Mouse (Mus musculus) heart, postnatal 0 days (tissue): ENCODE measurements around the gene Ccdc155.

Source experiments
- CTCF ChIP-seq: IDR thresholded peaks from 2 replicates; pipeline ENCODE4 v1.5.1; 2016; ENCODE audit warnings: antibody characterized with exemption, control low read depth, low read depth
- EP300 ChIP-seq: IDR thresholded peaks from 2 replicates; pipeline ENCODE4 v1.6.1; 2016; ENCODE audit warnings: antibody characterized with exemption, low read depth

- no peak for TF ChIP-seq CTCF
- no peak for TF ChIP-seq EP300
Measured at GRCm38 (mm10) chr7:45185921-45186320, 18.8 kb downstream of the Ccdc155 start.
